Mouse (Mus musculus): ENCODE measurements at regions not wholly inside any gene's neighbourhood (a gene's known extent, or its start where the extent isn't known, plus 50 kb on each side); places are given as distances from the start of the nearest gene placed in this dataset.

- DNase-seq (ENCODE audit: low read depth, low spot score), result no peak
Observed at GRCm38 (mm10) chr3:50530654-50531053, 87.2 kb upstream of the Slc7a11 start.

DNA sequence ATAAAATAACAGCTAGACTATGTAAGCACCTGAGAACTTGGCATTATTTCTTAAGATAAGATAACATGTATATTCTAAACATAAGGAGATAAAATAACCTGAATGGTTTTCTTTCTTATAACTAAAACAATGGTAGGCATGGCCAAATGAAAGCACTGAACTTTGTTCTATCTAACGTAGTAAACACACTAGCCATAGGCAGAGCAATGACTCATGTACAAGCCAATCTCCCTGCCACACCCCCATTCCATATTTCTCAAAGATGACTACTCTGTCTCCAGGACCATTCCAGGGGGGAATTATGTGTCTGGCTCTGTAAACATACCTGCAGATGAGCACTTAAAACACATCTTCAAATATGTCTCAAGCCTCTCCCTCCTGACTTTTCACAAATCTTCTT is 80.6 kb upstream of the Slc7a11 start:
- no peak for DNase-seq (ENCODE audit: low read depth, low spot score)

DNA sequence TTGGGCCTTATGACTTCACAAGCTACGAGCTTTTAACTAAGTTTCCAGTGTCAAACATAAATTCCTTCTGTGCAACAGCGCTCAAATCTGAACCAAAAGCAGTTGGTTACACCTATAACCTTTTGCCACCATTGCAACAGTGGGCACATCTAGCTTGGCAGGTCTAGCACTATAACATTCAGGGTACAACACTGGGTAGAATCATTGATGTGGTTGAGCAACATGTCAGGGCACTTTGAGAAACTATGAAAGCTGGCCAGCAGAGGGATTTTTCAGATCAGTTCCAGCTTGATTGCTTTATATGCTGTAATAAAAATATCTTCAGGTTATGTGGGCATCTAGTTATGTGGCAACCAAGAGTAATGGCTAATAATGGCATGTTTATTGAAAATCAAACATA is 63.8 kb upstream of the Slc7a11 start:
- DNase-seq (ENCODE audit: low read depth, low spot score), result no peak
